Mouse (Mus musculus): Measurements from ENCODE around the gene Zfp422.

DNA sequence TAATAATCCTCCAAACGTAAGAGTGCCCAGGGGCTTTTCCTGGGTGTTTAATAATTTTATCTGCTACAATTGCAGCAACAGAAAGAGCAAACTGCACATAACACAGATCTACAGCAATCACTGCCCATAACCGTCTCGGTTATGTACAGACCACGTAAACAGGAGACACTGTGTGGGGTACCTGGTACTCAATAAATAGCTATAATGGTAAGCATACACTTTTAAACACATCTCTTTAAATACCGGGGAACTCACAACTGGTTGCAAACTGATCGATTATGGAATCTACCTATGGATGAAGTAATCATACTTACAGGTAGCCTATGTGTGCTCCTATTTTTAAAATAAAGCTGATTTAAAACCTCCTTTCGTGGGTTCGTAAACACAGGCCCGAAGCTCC, 704 bp downstream of the Zfp422 start:
- TF ChIP-seq CTCF (IDR thresholded peaks at IDR 0.05; ENCODE audit: low read depth) (no peak), EP300 (IDR thresholded peaks at IDR 0.05; ENCODE audit: low read depth) (no peak)

All from liver, postnatal 0 days (tissue).